Comparison of ENCODE assay signal across 11 mouse cellular contexts in genomic region chr10:60775473-60775872, GRCm38 (mm10). TPM values are rescaled to one million over a fixed set of nuclear protein-coding genes. Genes with fewer than 3 reads are reported as not detected.
DNase-seq lines count a peak whose midpoint lies in the region; ATAC-seq and TF ChIP-seq lines count a peak whose summit lies in the region.
"Had no signal": no experiment of that assay in that cellular context is flagged by ENCODE, and none has a peak within 500 bp of the region (broad histone marks: within the 10 kb centered on the region; RNA-seq: fewer than 3 reads in every experiment).

No protein-coding gene starts in this region.

- no peak for TF ChIP-seq RAD21 in MEL (IDR thresholded peaks at IDR 0.05; ENCODE audit: low read depth, low read length)

- H3K36me3 ChIP-seq in hindbrain, embryonic 11.5 days (ENCODE audit: control insufficient read depth, insufficient read depth, low read length) = no peaks in the 10 kb centered on the region
- no peaks in the 10 kb centered on the region for H3K36me3 ChIP-seq in hindbrain, embryonic 16.5 days (ENCODE audit: control insufficient read depth, insufficient read depth, low read length)
- H3K36me3 ChIP-seq in midbrain, embryonic 14.5 days (ENCODE audit: control insufficient read depth, insufficient read depth, low read length) = no peaks in the 10 kb centered on the region
- no peaks in the 10 kb centered on the region; the same call in 1 of the 2 replicates for H3K36me3 ChIP-seq in midbrain, embryonic 13.5 days
- no peaks in the 10 kb centered on the region for H3K36me3 ChIP-seq in MEL (ENCODE audit: control insufficient read depth in 1 of 2, insufficient read depth in 2 of 2, low read length in 2 of 2)
- H3K36me3 ChIP-seq in neural tube, embryonic 15.5 days = no peaks in the 10 kb centered on the region
- H3K36me3 ChIP-seq: hindbrain, embryonic 15.5 days had no signal

- peak; percentile 49 for DNase-seq in hindbrain, embryonic 11.5 days (ENCODE audit: low spot score)
- DNase-seq in midbrain, embryonic 14.5 days = peak; percentile 48
- no peak for DNase-seq in MEL (ENCODE audit: low read depth, low spot score)
- DNase-seq in retina, embryonic 14.5 days (ENCODE audit: low spot score) = peak; percentile 63
- DNase-seq in left cerebral cortex, adult 8-10 months (ENCODE audit: low spot score in 2 of 2) = no peak
- DNase-seq: layer of hippocampus, postnatal 36 days; thymus, postnatal 36 days had no signal

- no peak for TF ChIP-seq POLR2A in MEL (IDR thresholded peaks at IDR 0.05; ENCODE audit: control insufficient read depth in 1 of 2, insufficient read depth in 1 of 2, low read depth in 1 of 2, low read length in 2 of 2, poor library complexity in 1 of 2)

- no peak overlapping the region for H3K9ac ChIP-seq in hindbrain, embryonic 11.5 days (ENCODE audit: low read depth, low read length)
- no peak overlapping the region for H3K9ac ChIP-seq in hindbrain, embryonic 16.5 days (ENCODE audit: low read depth, low read length)
- H3K9ac ChIP-seq in midbrain, embryonic 14.5 days (replicated peaks; ENCODE audit: low read length) = no peak overlapping the region
- no peak overlapping the region for H3K9ac ChIP-seq in midbrain, embryonic 13.5 days (replicated peaks)
- no peak overlapping the region for H3K9ac ChIP-seq in MEL (ENCODE audit: control insufficient read depth, low read depth, low read length, poor library complexity, severe bottlenecking)
- H3K9ac ChIP-seq in neural tube, embryonic 15.5 days (replicated peaks) = no peak overlapping the region
- H3K9ac ChIP-seq: hindbrain, embryonic 15.5 days had no signal

- no peaks in the 10 kb centered on the region; the same call in 1 of the 2 replicates for H3K27me3 ChIP-seq in hindbrain, embryonic 11.5 days (ENCODE audit: control insufficient read depth, insufficient read depth, low read length)
- no peaks in the 10 kb centered on the region; the same call in 1 of the 2 replicates for H3K27me3 ChIP-seq in hindbrain, embryonic 16.5 days (replicated peaks; ENCODE audit: control insufficient read depth, insufficient read depth, low read length)
- H3K27me3 ChIP-seq in midbrain, embryonic 14.5 days (ENCODE audit: control insufficient read depth, insufficient read depth, low read length) = no peaks in the 10 kb centered on the region
- H3K27me3 ChIP-seq in midbrain, embryonic 13.5 days = peaks cover 4% of the 10 kb centered on the region; the same call in 1 of the 2 replicates
- no peaks in the 10 kb centered on the region for H3K27me3 ChIP-seq in MEL (ENCODE audit: control insufficient read depth in 1 of 2, insufficient read depth in 2 of 2, low read length in 2 of 2)
- H3K27me3 ChIP-seq in neural tube, embryonic 15.5 days (replicated peaks) = no peaks in the 10 kb centered on the region

- no peak overlapping the region for H3K4me2 ChIP-seq in hindbrain, embryonic 11.5 days (replicated peaks; ENCODE audit: low read depth, low read length)
- H3K4me2 ChIP-seq in hindbrain, embryonic 16.5 days (ENCODE audit: low read length) = no peak overlapping the region
- no peak overlapping the region for H3K4me2 ChIP-seq in midbrain, embryonic 14.5 days (ENCODE audit: low read length)
- no peak overlapping the region for H3K4me2 ChIP-seq in midbrain, embryonic 13.5 days (replicated peaks)
- H3K4me2 ChIP-seq in neural tube, embryonic 15.5 days = no peak overlapping the region
- H3K4me2 ChIP-seq: hindbrain, embryonic 15.5 days had no signal

- H3K27ac ChIP-seq in hindbrain, embryonic 11.5 days (ENCODE audit: low read depth, low read length) = no peak overlapping the region
- no peak overlapping the region for H3K27ac ChIP-seq in hindbrain, embryonic 16.5 days (ENCODE audit: low read depth, low read length)
- no peak overlapping the region for H3K27ac ChIP-seq in midbrain, embryonic 14.5 days (replicated peaks; ENCODE audit: low read depth, low read length)
- no peak overlapping the region for H3K27ac ChIP-seq in midbrain, embryonic 13.5 days
- H3K27ac ChIP-seq in MEL (ENCODE audit: control insufficient read depth, low read depth, low read length) = no peak overlapping the region
- no peak overlapping the region for H3K27ac ChIP-seq in neural tube, embryonic 15.5 days (replicated peaks)
- H3K27ac ChIP-seq: hindbrain, embryonic 15.5 days had no signal

- H3K79me2 ChIP-seq in MEL (ENCODE audit: control insufficient read depth, insufficient read depth, low read length, poor library complexity) = no peaks in the 10 kb centered on the region

- H3K9me3 ChIP-seq in hindbrain, embryonic 11.5 days (ENCODE audit: control insufficient read depth, low read length) = no peaks in the 10 kb centered on the region
- H3K9me3 ChIP-seq in hindbrain, embryonic 16.5 days (ENCODE audit: control insufficient read depth, low read length) = no peaks in the 10 kb centered on the region
- H3K9me3 ChIP-seq in midbrain, embryonic 14.5 days (ENCODE audit: control insufficient read depth, low read length) = no peaks in the 10 kb centered on the region
- no peaks in the 10 kb centered on the region for H3K9me3 ChIP-seq in midbrain, embryonic 13.5 days
- H3K9me3 ChIP-seq in MEL (replicated peaks; ENCODE audit: insufficient read depth, low read length) = no peaks in the 10 kb centered on the region
- H3K9me3 ChIP-seq in neural tube, embryonic 15.5 days (replicated peaks) = no peaks in the 10 kb centered on the region
- H3K9me3 ChIP-seq: hindbrain, embryonic 15.5 days had no signal

- peak in 2 of 3 experiments; percentile 26 to 34; a peak in 4 of 6 replicates for TF ChIP-seq CTCF in MEL (IDR thresholded peaks at IDR 0.05 in 2 of 3, conservative IDR thresholded peaks at IDR 0.05 in 1 of 3; ENCODE audit: control insufficient read depth in 1 of 3, insufficient read depth in 1 of 3, low read depth in 2 of 3, low read length in 3 of 3, poor library complexity in 1 of 3, severe bottlenecking in 1 of 3)

- TF ChIP-seq EP300 in MEL (IDR thresholded peaks at IDR 0.05; ENCODE audit: low read depth in 1 of 2, low read length in 2 of 2) = no peak

- no peak for ATAC-seq in hindbrain, embryonic 11.5 days (ENCODE audit: low FRiP score)
- no peak for ATAC-seq in hindbrain, embryonic 16.5 days
- ATAC-seq in midbrain, embryonic 14.5 days (ENCODE audit: low FRiP score, low TSS enrichment) = no peak
- no peak for ATAC-seq in midbrain, embryonic 13.5 days
- no peak for ATAC-seq in neural tube, embryonic 15.5 days (ENCODE audit: low FRiP score)

- H3K4me3 ChIP-seq in hindbrain, embryonic 11.5 days (ENCODE audit: low read depth, low read length) = no peak overlapping the region
- no peak overlapping the region for H3K4me3 ChIP-seq in hindbrain, embryonic 16.5 days (ENCODE audit: low read length)
- H3K4me3 ChIP-seq in midbrain, embryonic 14.5 days (replicated peaks; ENCODE audit: low read depth, low read length) = no peak overlapping the region
- no peak overlapping the region for H3K4me3 ChIP-seq in midbrain, embryonic 13.5 days (replicated peaks)
- no peak overlapping the region for H3K4me3 ChIP-seq in MEL (ENCODE audit: control insufficient read depth in 1 of 2, insufficient read depth in 1 of 2, low read depth in 2 of 2, low read length in 2 of 2)
- H3K4me3 ChIP-seq in neural tube, embryonic 15.5 days (replicated peaks) = no peak overlapping the region
- H3K4me3 ChIP-seq: hindbrain, embryonic 15.5 days had no signal

- H3K4me1 ChIP-seq in hindbrain, embryonic 11.5 days (replicated peaks; ENCODE audit: control insufficient read depth, insufficient read depth, low read length) = no peaks in the 10 kb centered on the region
- peaks cover 2% of the 10 kb centered on the region for H3K4me1 ChIP-seq in hindbrain, embryonic 16.5 days (ENCODE audit: control insufficient read depth, insufficient read depth, low read depth, low read length)
- H3K4me1 ChIP-seq in midbrain, embryonic 14.5 days (ENCODE audit: control insufficient read depth, insufficient read depth, low read length) = no peaks in the 10 kb centered on the region
- peaks cover 7% of the 10 kb centered on the region for H3K4me1 ChIP-seq in midbrain, embryonic 13.5 days (replicated peaks)
- no peaks in the 10 kb centered on the region for H3K4me1 ChIP-seq in MEL (ENCODE audit: control insufficient read depth in 1 of 2, insufficient read depth in 2 of 2, low read length in 2 of 2)
- peaks cover 6% of the 10 kb centered on the region; the same call in 1 of the 2 replicates for H3K4me1 ChIP-seq in neural tube, embryonic 15.5 days

- WGBS in hindbrain, embryonic 11.5 days = 91% methylated on average over 6 of the region's 6 CpGs
- 79% methylated on average over 6 of the region's 6 CpGs for WGBS in hindbrain, embryonic 16.5 days
- 77% methylated on average over 6 of the region's 6 CpGs for WGBS in midbrain, embryonic 14.5 days
- WGBS in midbrain, embryonic 13.5 days = 75% methylated on average over 6 of the region's 6 CpGs
- 77% methylated on average over 6 of the region's 6 CpGs for WGBS in neural tube, embryonic 15.5 days

TF ChIP-seq in MEL, 35 proteins besides CTCF, POLR2A, EP300 and RAD21:
- no peak for TF ChIP-seq GATA1 (IDR thresholded peaks at IDR 0.05; ENCODE audit: low read depth, low read length)
- peak; percentile 15; the same call in 1 of the 2 replicates for TF ChIP-seq SMC3 (IDR thresholded peaks at IDR 0.05; ENCODE audit: low read depth, low read length)

RNA-seq across cellular contexts. Expression of gene Slc29a3, which starts 22.9 kb away (rescaled TPM):
- polyA plus RNA-seq in hindbrain, embryonic 11.5 days (2014; fragmentation: Nextera tagmentation; extraction: Ambion mirVana) = 7.2 and 7.7 TPM in 2 replicates
- polyA plus RNA-seq in hindbrain, embryonic 16.5 days (2015; fragmentation: Nextera tagmentation; extraction: Ambion mirVana) = 10.5 and 11.1 TPM in 2 replicates
- 4.8 and 8.5 TPM in 2 replicates for polyA plus RNA-seq in midbrain, embryonic 14.5 days (2014; fragmentation: Nextera tagmentation; extraction: Ambion mirVana)
- 10.3 and 14.0 TPM in 2 replicates for polyA plus RNA-seq in midbrain, embryonic 13.5 days (2015; fragmentation: Nextera tagmentation; extraction: Ambion mirVana)
- 2.4 TPM in 2 replicates for total RNA-seq in MEL (2012; rRNA removed)
- 10 to 100 TPM in 1 of 2 experiments, 1 to 10 TPM in 1; 7.7 to 46.0 TPM for polyA plus RNA-seq in MEL (2012; ENCODE audit: insufficient read depth in 1 of 2, insufficient read length in 2 of 2, low read depth in 1 of 2, low replicate concordance in 2 of 2, missing spikeins in 1 of 2)
- total RNA-seq in left cerebral cortex, adult 8-10 months (2022) = 10 to 100 TPM; 13.6 to 19.6 (median 16.8) TPM
- 12.6 and 13.2 TPM in 2 replicates for polyA plus RNA-seq in neural tube, embryonic 15.5 days (2015; fragmentation: Nextera tagmentation; extraction: Ambion mirVana)

RNA-seq across cellular contexts. Expression of gene Unc5b, which starts 55.9 kb away (rescaled TPM):
- polyA plus RNA-seq in hindbrain, embryonic 11.5 days (2014; fragmentation: Nextera tagmentation; extraction: Ambion mirVana) = 2.3 TPM in 2 replicates
- 2.6 and 3.1 TPM in 2 replicates for polyA plus RNA-seq in hindbrain, embryonic 16.5 days (2015; fragmentation: Nextera tagmentation; extraction: Ambion mirVana)
- polyA plus RNA-seq in midbrain, embryonic 14.5 days (2014; fragmentation: Nextera tagmentation; extraction: Ambion mirVana) = 2.4 and 2.8 TPM in 2 replicates
- 3.1 and 4.0 TPM in 2 replicates for polyA plus RNA-seq in midbrain, embryonic 13.5 days (2015; fragmentation: Nextera tagmentation; extraction: Ambion mirVana)
- total RNA-seq in MEL (2012; rRNA removed) = not detected in 2 replicates
- polyA plus RNA-seq in MEL (2012; ENCODE audit: insufficient read depth in 1 of 2, insufficient read length in 2 of 2, low read depth in 1 of 2, low replicate concordance in 2 of 2, missing spikeins in 1 of 2) = not detected
- total RNA-seq in left cerebral cortex, adult 8-10 months (2022) = 10 to 100 TPM; 14.5 to 16.4 (median 15.3) TPM
- polyA plus RNA-seq in neural tube, embryonic 15.5 days (2015; fragmentation: Nextera tagmentation; extraction: Ambion mirVana) = 2.3 and 2.8 TPM in 2 replicates

Comparison
In these comparisons a context has a peak if more than half of its experiments do, and no peak if none do; other contexts are left out.
1. DNase-seq: peak in hindbrain, embryonic 11.5 days (single experiment), midbrain, embryonic 14.5 days (single experiment) and retina, embryonic 14.5 days (single experiment); none in MEL (single experiment) and left cerebral cortex, adult 8-10 months (0 of 2).